Mouse (Mus musculus): Measurements from ENCODE around the gene 1700019A02Rik. TPM values are rescaled to one million over a fixed set of nuclear protein-coding genes. Genes with fewer than 3 reads are reported as not detected.

The 1700019A02Rik gene
- polyA plus RNA-seq (2014; fragmentation: Nextera tagmentation; extraction: Ambion mirVana), result not detected in 2 replicates

- no peak within 1 kb of the TSS for H3K4me2 ChIP-seq (replicated peaks)
- no peak for ATAC-seq (ENCODE audit: low FRiP score)
- H3K36me3 ChIP-seq (replicated peaks; ENCODE audit: control insufficient read depth, insufficient read depth), result no peaks in the 10 kb centered on the region
Observed at GRCm38 (mm10) chr1:53187536-53187935, at the start of gene 1700019A02Rik. 1700019A02Rik (minus strand) TSS chr1:53187636.

GRCm38 (mm10) chr1:53226063-53226462 lies 38.6 kb upstream of the 1700019A02Rik start:
- Histone ChIP-seq H3K9ac (no peak overlapping the region), H3K4me1 (replicated peaks; ENCODE audit: control insufficient read depth, insufficient read depth, low read length) (no peaks in the 10 kb centered on the region), H3K27ac (no peak overlapping the region), H3K36me3 (replicated peaks; ENCODE audit: control insufficient read depth, insufficient read depth) (no peaks in the 10 kb centered on the region), H3K9me3 (ENCODE audit: control insufficient read depth, low read length) (no peaks in the 10 kb centered on the region), H3K27me3 (ENCODE audit: control insufficient read depth, insufficient read depth, low read length) (no peaks in the 10 kb centered on the region), H3K4me2 (replicated peaks) (no peak overlapping the region), H3K4me3 (replicated peaks; ENCODE audit: low read length) (no peak overlapping the region)
- WGBS, result 67% methylated on average over 1 of the region's 1 CpGs
- DNase-seq (ENCODE audit: low spot score) (no peak), ATAC-seq (ENCODE audit: low FRiP score) (no peak)

More at GRCm38 (mm10) chr1:53187536-53187935, at the start of gene 1700019A02Rik:
- Histone ChIP-seq H3K9me3 (ENCODE audit: control insufficient read depth, low read length) (no peaks in the 10 kb centered on the region), H3K4me1 (replicated peaks; ENCODE audit: control insufficient read depth, insufficient read depth, low read length) (no peaks in the 10 kb centered on the region), H3K4me3 (replicated peaks; ENCODE audit: low read length) (no peak within 1 kb of the TSS), H3K9ac (no peak within 1 kb of the TSS), H3K27ac (no peak within 1 kb of the TSS), H3K27me3 (ENCODE audit: control insufficient read depth, insufficient read depth, low read length) (no peaks in the 10 kb centered on the region)
- 96% methylated on average over 8 of the region's 8 CpGs for WGBS
- no peak for DNase-seq (ENCODE audit: low spot score)

GRCm38 (mm10) chr1:53225616-53226015 lies 38.2 kb upstream of the 1700019A02Rik start:
- Histone ChIP-seq H3K4me2 (replicated peaks) (no peak overlapping the region), H3K36me3 (replicated peaks; ENCODE audit: control insufficient read depth, insufficient read depth) (no peaks in the 10 kb centered on the region), H3K9ac (no peak overlapping the region), H3K27ac (no peak overlapping the region), H3K4me1 (replicated peaks; ENCODE audit: control insufficient read depth, insufficient read depth, low read length) (no peaks in the 10 kb centered on the region), H3K4me3 (replicated peaks; ENCODE audit: low read length) (no peak overlapping the region), H3K27me3 (ENCODE audit: control insufficient read depth, insufficient read depth, low read length) (no peaks in the 10 kb centered on the region), H3K9me3 (ENCODE audit: control insufficient read depth, low read length) (no peaks in the 10 kb centered on the region)
- ATAC-seq (ENCODE audit: low FRiP score), result no peak
- no peak for DNase-seq (ENCODE audit: low spot score)
- WGBS, result 91% methylated on average over 3 of the region's 3 CpGs

- H3K4me2 ChIP-seq (replicated peaks), result no peak overlapping the region
- no peaks in the 10 kb centered on the region for H3K9me3 ChIP-seq (ENCODE audit: control insufficient read depth, low read length)
- H3K4me3 ChIP-seq (replicated peaks; ENCODE audit: low read length), result no peak overlapping the region
- H3K36me3 ChIP-seq (replicated peaks; ENCODE audit: control insufficient read depth, insufficient read depth), result no peaks in the 10 kb centered on the region
- ATAC-seq (ENCODE audit: low FRiP score), result no peak
- no peaks in the 10 kb centered on the region for H3K27me3 ChIP-seq (ENCODE audit: control insufficient read depth, insufficient read depth, low read length)
- DNase-seq (ENCODE audit: low spot score), result no peak
- H3K27ac ChIP-seq, result no peak overlapping the region
- H3K4me1 ChIP-seq (replicated peaks; ENCODE audit: control insufficient read depth, insufficient read depth, low read length), result no peaks in the 10 kb centered on the region
- WGBS, result 52% methylated on average over 1 of the region's 1 CpGs
- H3K9ac ChIP-seq, result no peak overlapping the region
Observed at GRCm38 (mm10) chr1:53224775-53225174, 37.3 kb upstream of the 1700019A02Rik start.

- no peak overlapping the region for H3K4me3 ChIP-seq (replicated peaks; ENCODE audit: low read length)
- ATAC-seq (ENCODE audit: low FRiP score), result no peak
- no peaks in the 10 kb centered on the region for H3K27me3 ChIP-seq (ENCODE audit: control insufficient read depth, insufficient read depth, low read length)
- H3K9ac ChIP-seq, result no peak overlapping the region
- no peaks in the 10 kb centered on the region for H3K9me3 ChIP-seq (ENCODE audit: control insufficient read depth, low read length)
- H3K4me2 ChIP-seq (replicated peaks), result no peak overlapping the region
- no peaks in the 10 kb centered on the region for H3K4me1 ChIP-seq (replicated peaks; ENCODE audit: control insufficient read depth, insufficient read depth, low read length)
- H3K27ac ChIP-seq, result no peak overlapping the region
- H3K36me3 ChIP-seq (replicated peaks; ENCODE audit: control insufficient read depth, insufficient read depth), result no peaks in the 10 kb centered on the region
- DNase-seq (ENCODE audit: low spot score), result no peak
Observed at GRCm38 (mm10) chr1:53210136-53210535, 22.7 kb upstream of the 1700019A02Rik start.

GRCm38 (mm10) chr1:53203902-53204301 lies 16.5 kb upstream of the 1700019A02Rik start:
- no peak for ATAC-seq (ENCODE audit: low FRiP score)
- H3K27ac ChIP-seq, result no peak overlapping the region
- H3K36me3 ChIP-seq (replicated peaks; ENCODE audit: control insufficient read depth, insufficient read depth), result no peaks in the 10 kb centered on the region

GRCm38 (mm10) chr1:53201630-53202199 lies 14.3 kb upstream of the 1700019A02Rik start:
- Histone ChIP-seq H3K27me3 (ENCODE audit: control insufficient read depth, insufficient read depth, low read length) (no peaks in the 10 kb centered on the region), H3K9me3 (ENCODE audit: control insufficient read depth, low read length) (no peaks in the 10 kb centered on the region), H3K4me3 (replicated peaks; ENCODE audit: low read length) (no peak overlapping the region), H3K27ac (no peak overlapping the region), H3K4me1 (replicated peaks; ENCODE audit: control insufficient read depth, insufficient read depth, low read length) (no peaks in the 10 kb centered on the region), H3K4me2 (replicated peaks) (no peak overlapping the region), H3K36me3 (replicated peaks; ENCODE audit: control insufficient read depth, insufficient read depth) (no peaks in the 10 kb centered on the region), H3K9ac (no peak overlapping the region)
- 78% methylated on average over 2 of the region's 2 CpGs for WGBS
- ATAC-seq (ENCODE audit: low FRiP score) (no peak), DNase-seq (ENCODE audit: low spot score) (no peak)

More at GRCm38 (mm10) chr1:53203902-53204301, 16.5 kb upstream of the 1700019A02Rik start:
- DNase-seq (ENCODE audit: low spot score), result no peak
- no peak overlapping the region for H3K4me3 ChIP-seq (replicated peaks; ENCODE audit: low read length)
- no peak overlapping the region for H3K4me2 ChIP-seq (replicated peaks)
- 96% methylated on average over 2 of the region's 2 CpGs for WGBS
- no peaks in the 10 kb centered on the region for H3K4me1 ChIP-seq (replicated peaks; ENCODE audit: control insufficient read depth, insufficient read depth, low read length)
- no peaks in the 10 kb centered on the region for H3K9me3 ChIP-seq (ENCODE audit: control insufficient read depth, low read length)
- no peak overlapping the region for H3K9ac ChIP-seq
- no peaks in the 10 kb centered on the region for H3K27me3 ChIP-seq (ENCODE audit: control insufficient read depth, insufficient read depth, low read length)

GRCm38 (mm10) chr1:53194536-53194935 lies 7.1 kb upstream of the 1700019A02Rik start:
- Histone ChIP-seq H3K4me3 (replicated peaks; ENCODE audit: low read length) (no peak overlapping the region), H3K27ac (no peak overlapping the region), H3K9me3 (ENCODE audit: control insufficient read depth, low read length) (no peaks in the 10 kb centered on the region), H3K4me2 (replicated peaks) (no peak overlapping the region), H3K27me3 (ENCODE audit: control insufficient read depth, insufficient read depth, low read length) (no peaks in the 10 kb centered on the region), H3K4me1 (replicated peaks; ENCODE audit: control insufficient read depth, insufficient read depth, low read length) (no peaks in the 10 kb centered on the region), H3K36me3 (replicated peaks; ENCODE audit: control insufficient read depth, insufficient read depth) (no peaks in the 10 kb centered on the region), H3K9ac (no peak overlapping the region)
- DNase-seq (ENCODE audit: low spot score) (no peak), ATAC-seq (ENCODE audit: low FRiP score) (no peak)
- WGBS, result 92% methylated on average over 3 of the region's 3 CpGs

GRCm38 (mm10) chr1:53191234-53191633 lies 3.8 kb upstream of the 1700019A02Rik start:
- ATAC-seq (ENCODE audit: low FRiP score), result no peak
- Histone ChIP-seq H3K4me3 (replicated peaks; ENCODE audit: low read length) (no peak overlapping the region), H3K9me3 (ENCODE audit: control insufficient read depth, low read length) (no peaks in the 10 kb centered on the region), H3K4me2 (replicated peaks) (no peak overlapping the region), H3K27me3 (ENCODE audit: control insufficient read depth, insufficient read depth, low read length) (no peaks in the 10 kb centered on the region), H3K36me3 (replicated peaks; ENCODE audit: control insufficient read depth, insufficient read depth) (no peaks in the 10 kb centered on the region), H3K9ac (no peak overlapping the region), H3K27ac (no peak overlapping the region), H3K4me1 (replicated peaks; ENCODE audit: control insufficient read depth, insufficient read depth, low read length) (no peaks in the 10 kb centered on the region)
- no peak for DNase-seq (ENCODE audit: low spot score)
- WGBS, result 51% methylated on average over 3 of the region's 3 CpGs

- no peaks in the 10 kb centered on the region for H3K4me1 ChIP-seq (replicated peaks; ENCODE audit: control insufficient read depth, insufficient read depth, low read length)
- no peak overlapping the region for H3K4me3 ChIP-seq (replicated peaks; ENCODE audit: low read length)
- ATAC-seq (ENCODE audit: low FRiP score), result no peak
- no peaks in the 10 kb centered on the region for H3K36me3 ChIP-seq (replicated peaks; ENCODE audit: control insufficient read depth, insufficient read depth)
- no peak overlapping the region for H3K9ac ChIP-seq
- no peaks in the 10 kb centered on the region for H3K27me3 ChIP-seq (ENCODE audit: control insufficient read depth, insufficient read depth, low read length)
- no peaks in the 10 kb centered on the region for H3K9me3 ChIP-seq (ENCODE audit: control insufficient read depth, low read length)
- no peak overlapping the region for H3K4me2 ChIP-seq (replicated peaks)
- WGBS, result 76% methylated on average over 3 of the region's 3 CpGs
- H3K27ac ChIP-seq, result no peak overlapping the region
- no peak for DNase-seq (ENCODE audit: low spot score)
Observed at GRCm38 (mm10) chr1:53189620-53190019, 2.2 kb upstream of the 1700019A02Rik start.

Data from hindbrain, embryonic 14.5 days (tissue).